Mouse (Mus musculus): Measurements from ENCODE around the gene Akap12. TPM values are rescaled to one million over a fixed set of nuclear protein-coding genes. Genes with fewer than 3 reads are reported as not detected.
A peak's percentile ranks its signal among the peaks of the same experiment; 100 is the strongest.

Akap12 gene
- polyA plus RNA-seq, 1 experiment = not detected

DNA sequence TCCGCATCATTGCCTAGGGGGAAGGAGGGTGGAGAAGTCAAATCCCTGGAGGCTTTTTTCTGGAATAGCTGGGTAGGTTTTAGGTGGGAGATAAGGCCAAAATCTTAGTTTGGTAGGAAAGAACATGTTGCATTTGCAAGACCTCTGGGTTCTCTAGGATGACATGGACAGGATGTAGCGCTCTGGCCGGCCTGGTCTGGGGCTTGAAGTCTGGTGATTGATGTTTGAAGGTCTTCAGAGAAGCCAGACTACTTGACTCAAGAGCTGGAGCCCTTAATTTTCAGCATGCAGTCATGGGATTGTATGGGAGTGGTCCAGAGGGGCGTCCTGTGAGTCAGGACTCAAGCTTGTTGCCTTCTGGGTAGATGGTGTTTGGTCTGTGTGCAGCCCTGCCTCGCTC lies 114.6 kb downstream of the Akap12 start:
- Histone ChIP-seq H3K4me3 (ENCODE audit: insufficient read depth, low read depth, low read length) (no peak overlapping the region), H3K4me1 (ENCODE audit: control insufficient read depth, insufficient read depth, low read length) (peaks cover 2% of the 10 kb centered on the region; the same call in 1 of the 2 replicates), H3K27ac (ENCODE audit: insufficient read depth, low read depth, low read length) (no peak overlapping the region)
- TF ChIP-seq POLR2A (IDR thresholded peaks at IDR 0.05; ENCODE audit: insufficient read depth, low read depth, low read length) (no peak), CTCF (IDR thresholded peaks at IDR 0.05; ENCODE audit: insufficient read depth, low read depth, low read length) (no peak)
- 91% methylated on average over 5 of the region's 5 CpGs for WGBS

DNA sequence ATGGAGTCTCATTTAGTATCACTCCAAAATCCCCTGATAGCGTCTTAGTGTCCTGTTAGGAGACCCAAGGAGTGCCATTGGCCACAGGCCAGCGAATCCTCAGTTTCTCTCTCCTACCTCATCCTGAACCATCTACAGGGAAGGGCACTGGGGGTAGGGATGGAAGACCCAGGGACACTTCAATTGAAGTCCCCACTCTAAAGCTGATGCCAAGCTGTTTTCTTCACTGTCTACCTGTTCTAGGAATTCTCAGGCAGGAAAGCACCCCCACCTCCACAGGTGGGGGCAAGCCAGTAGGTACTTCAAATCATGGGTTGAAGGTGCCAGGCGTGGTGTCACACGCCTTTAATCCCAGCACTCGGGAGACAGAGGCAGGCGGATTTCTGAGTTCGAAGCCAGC lies 118.1 kb downstream of the Akap12 start:
- Histone ChIP-seq H3K4me3 (ENCODE audit: insufficient read depth, low read depth, low read length) (no peak overlapping the region), H3K27ac (ENCODE audit: insufficient read depth, low read depth, low read length) (no peak overlapping the region), H3K4me1 (ENCODE audit: control insufficient read depth, insufficient read depth, low read length) (peaks cover 2% of the 10 kb centered on the region; the same call in 1 of the 2 replicates)
- WGBS = 95% methylated on average over 7 of the region's 7 CpGs
- TF ChIP-seq CTCF (IDR thresholded peaks at IDR 0.05; ENCODE audit: insufficient read depth, low read depth, low read length) = no peak
- no peak for TF ChIP-seq POLR2A (IDR thresholded peaks at IDR 0.05; ENCODE audit: insufficient read depth, low read depth, low read length)

DNA sequence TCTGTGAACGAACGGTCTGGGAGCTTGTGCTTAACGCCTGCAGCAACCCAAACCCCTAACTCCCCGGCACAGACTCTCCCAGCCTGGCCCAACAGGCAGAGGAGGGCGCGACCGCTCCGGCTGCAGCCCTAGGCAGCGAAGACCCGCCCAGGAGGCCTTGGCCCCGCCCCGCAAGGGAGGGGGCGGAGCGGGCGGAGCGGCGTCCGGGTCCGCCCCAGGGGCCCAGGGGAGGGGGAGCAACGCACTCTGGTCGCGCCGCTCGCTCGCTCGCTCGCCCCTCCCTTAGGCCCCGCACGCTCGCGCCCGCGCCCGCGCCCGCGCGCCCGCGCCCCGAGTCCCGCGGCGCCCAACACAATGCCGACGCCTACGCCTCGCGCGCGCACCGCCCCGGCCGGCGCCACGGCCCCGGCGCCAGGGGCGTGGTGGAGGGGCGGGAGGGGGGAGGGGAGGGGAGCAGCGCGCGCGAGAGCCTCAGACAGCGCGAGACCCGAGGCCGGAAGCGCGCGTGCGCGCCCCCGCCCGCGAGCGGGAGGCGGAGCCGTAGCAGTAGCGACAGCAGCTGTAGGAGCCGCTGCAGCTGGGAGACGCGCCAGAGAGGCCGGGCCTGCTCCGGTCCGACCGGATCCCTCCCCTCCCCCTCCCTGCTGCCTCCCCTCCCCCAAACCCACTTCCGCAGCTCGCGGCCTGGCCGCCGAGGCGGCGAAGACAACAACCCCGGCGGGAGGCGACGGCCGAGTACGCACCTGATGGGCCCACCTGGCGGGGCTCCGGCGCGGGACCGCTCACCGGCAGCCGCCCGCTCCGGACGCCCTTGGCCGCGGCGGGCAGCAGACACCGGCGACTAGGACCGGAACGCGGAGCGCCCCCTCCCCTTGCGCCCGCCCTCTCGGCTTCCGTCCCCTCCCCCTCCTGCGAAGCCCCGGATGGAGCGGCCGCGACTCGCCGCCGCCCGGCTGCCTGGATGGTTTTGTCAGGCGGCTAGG lies 120.7 kb downstream of the Akap12 start:
- TF ChIP-seq CTCF (IDR thresholded peaks at IDR 0.05; ENCODE audit: insufficient read depth, low read depth, low read length) (no peak), POLR2A (IDR thresholded peaks at IDR 0.05; ENCODE audit: insufficient read depth, low read depth, low read length) (peak; percentile 58)
- Histone ChIP-seq H3K27ac (ENCODE audit: insufficient read depth, low read depth, low read length) (peak overlapping the region; percentile 94), H3K4me1 (ENCODE audit: control insufficient read depth, insufficient read depth, low read length) (peaks cover 9% of the 10 kb centered on the region), H3K4me3 (ENCODE audit: insufficient read depth, low read depth, low read length) (peak overlapping the region; percentile 95)
- WGBS = 1% methylated on average over 64 of the region's 133 CpGs

DNA sequence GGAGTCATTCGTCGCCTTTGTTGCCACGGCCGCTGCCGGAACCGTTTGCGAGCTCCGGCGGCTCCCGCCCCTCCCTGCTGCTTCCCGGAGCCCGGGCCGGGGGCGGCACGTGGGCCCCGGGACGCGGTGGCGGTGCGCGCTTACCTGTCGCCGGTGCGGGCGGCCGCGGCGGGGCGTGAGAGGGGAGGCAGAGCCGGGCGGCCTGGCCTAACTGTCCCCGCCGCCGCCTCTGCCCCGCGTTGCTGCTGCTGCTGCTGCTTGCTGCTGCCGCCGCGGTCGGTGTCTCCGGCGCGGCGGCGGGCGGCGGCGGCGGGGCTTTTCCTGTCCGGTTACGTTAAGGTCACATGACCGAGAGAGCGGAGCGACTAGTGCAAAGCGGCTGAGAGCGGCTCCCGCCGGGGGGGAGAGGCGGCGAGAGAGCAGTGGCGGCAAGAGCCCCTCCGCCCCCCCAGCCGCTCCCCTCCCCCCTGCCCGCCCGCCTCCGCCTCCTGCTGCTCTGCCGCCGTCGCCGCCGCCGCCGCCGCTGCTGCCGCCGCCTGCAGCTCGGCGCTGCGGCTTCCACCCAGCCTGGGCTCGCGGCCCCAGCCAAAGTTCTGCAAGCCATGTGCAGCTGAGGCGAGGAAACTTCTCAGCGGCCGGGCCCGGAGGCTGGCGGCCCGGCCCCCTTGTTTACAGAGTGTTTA lies 121.7 kb downstream of the Akap12 start, which contains the start of gene Zbtb2:
Gene Zbtb2 (minus strand): TSS at position 408 of the 683 bp plus-strand sequence.
- under 1% methylated on average over 77 of the region's 87 CpGs for WGBS
- TF ChIP-seq CTCF (IDR thresholded peaks at IDR 0.05; ENCODE audit: insufficient read depth, low read depth, low read length) (no peak), POLR2A (IDR thresholded peaks at IDR 0.05; ENCODE audit: insufficient read depth, low read depth, low read length) (no peak)
- peak within 1 kb of the TSS; percentile 95 for H3K4me3 ChIP-seq (ENCODE audit: insufficient read depth, low read depth, low read length)
- H3K27ac ChIP-seq (ENCODE audit: insufficient read depth, low read depth, low read length) = peak within 1 kb of the TSS; percentile 94
- peaks cover 11% of the 10 kb centered on the region for H3K4me1 ChIP-seq (ENCODE audit: control insufficient read depth, insufficient read depth, low read length)

GRCm38 (mm10) chr10:4388384-4388745 lies 122.2 kb downstream of the Akap12 start:
- Histone ChIP-seq H3K4me1 (ENCODE audit: control insufficient read depth, insufficient read depth, low read length) (peaks cover 10% of the 10 kb centered on the region), H3K4me3 (ENCODE audit: insufficient read depth, low read depth, low read length) (peak overlapping the region; percentile 95), H3K27ac (ENCODE audit: insufficient read depth, low read depth, low read length) (peak overlapping the region; percentile 0; the same call in 1 of the 2 replicates)
- 0% methylated on average over 19 of the region's 19 CpGs for WGBS
- TF ChIP-seq POLR2A (IDR thresholded peaks at IDR 0.05; ENCODE audit: insufficient read depth, low read depth, low read length) (no peak), CTCF (IDR thresholded peaks at IDR 0.05; ENCODE audit: insufficient read depth, low read depth, low read length) (peak; percentile 29; the same call in 1 of the 2 replicates)

- Histone ChIP-seq H3K27ac (ENCODE audit: insufficient read depth, low read depth, low read length) (no peak overlapping the region), H3K4me1 (ENCODE audit: control insufficient read depth, insufficient read depth, low read length) (peaks cover 10% of the 10 kb centered on the region), H3K4me3 (ENCODE audit: insufficient read depth, low read depth, low read length) (peak overlapping the region; percentile 12; the same call in 1 of the 2 replicates)
- WGBS = 5% methylated on average over 10 of the region's 10 CpGs
- TF ChIP-seq POLR2A (IDR thresholded peaks at IDR 0.05; ENCODE audit: insufficient read depth, low read depth, low read length) (no peak), CTCF (IDR thresholded peaks at IDR 0.05; ENCODE audit: insufficient read depth, low read depth, low read length) (no peak)
Observed at GRCm38 (mm10) chr10:4389036-4389435, 122.9 kb downstream of the Akap12 start.

GRCm38 (mm10) chr10:4389461-4390112 lies 123.4 kb downstream of the Akap12 start:
- Histone ChIP-seq H3K27ac (ENCODE audit: insufficient read depth, low read depth, low read length) (no peak overlapping the region), H3K4me3 (ENCODE audit: insufficient read depth, low read depth, low read length) (no peak overlapping the region), H3K4me1 (ENCODE audit: control insufficient read depth, insufficient read depth, low read length) (peaks cover 10% of the 10 kb centered on the region)
- TF ChIP-seq CTCF (IDR thresholded peaks at IDR 0.05; ENCODE audit: insufficient read depth, low read depth, low read length) (no peak), POLR2A (IDR thresholded peaks at IDR 0.05; ENCODE audit: insufficient read depth, low read depth, low read length) (no peak)
- WGBS = 19% methylated on average over 5 of the region's 5 CpGs

GRCm38 (mm10) chr10:4390550-4390949 lies 124.4 kb downstream of the Akap12 start:
- TF ChIP-seq CTCF (IDR thresholded peaks at IDR 0.05; ENCODE audit: insufficient read depth, low read depth, low read length) (no peak), POLR2A (IDR thresholded peaks at IDR 0.05; ENCODE audit: insufficient read depth, low read depth, low read length) (no peak)
- 32% methylated on average over 2 of the region's 2 CpGs for WGBS

More at GRCm38 (mm10) chr10:4390550-4390949, 124.4 kb downstream of the Akap12 start:
- H3K4me3 ChIP-seq (ENCODE audit: insufficient read depth, low read depth, low read length) = no peak overlapping the region
- peaks cover 12% of the 10 kb centered on the region for H3K4me1 ChIP-seq (ENCODE audit: control insufficient read depth, insufficient read depth, low read length)
- no peak overlapping the region for H3K27ac ChIP-seq (ENCODE audit: insufficient read depth, low read depth, low read length)

All from olfactory bulb, adult 2 months (tissue).